Mouse (Mus musculus): ENCODE results near the gene Vmn1r45. TPM values are rescaled to one million over a fixed set of nuclear protein-coding genes. Genes with fewer than 3 reads are reported as not detected.

Vmn1r45 gene
- polyA plus RNA-seq, 1 experiment from 2014 or later = not detected

Other genes with a start within 250 kb of the Vmn1r45 start
- not detected in 2 replicates for gene Vmn1r40, start 233.1 kb downstream of the Vmn1r45 start, polyA plus RNA-seq (2014; fragmentation: Nextera tagmentation; extraction: Ambion mirVana)
- not detected in 2 replicates for gene Vmn1r41, start 199.8 kb downstream of the Vmn1r45 start, polyA plus RNA-seq (2014; fragmentation: Nextera tagmentation; extraction: Ambion mirVana)
- gene Vmn1r42, start 64.2 kb downstream of the Vmn1r45 start, polyA plus RNA-seq (2014; fragmentation: Nextera tagmentation; extraction: Ambion mirVana) = not detected in 2 replicates
- not detected in 2 replicates for gene Vmn1r43, start 64.2 kb downstream of the Vmn1r45 start, polyA plus RNA-seq (2014; fragmentation: Nextera tagmentation; extraction: Ambion mirVana)
- gene Vmn1r44, start 56.9 kb downstream of the Vmn1r45 start, polyA plus RNA-seq (2014; fragmentation: Nextera tagmentation; extraction: Ambion mirVana) = not detected in 2 replicates
- gene Vmn1r46, start 28.7 kb upstream of the Vmn1r45 start, polyA plus RNA-seq (2014; fragmentation: Nextera tagmentation; extraction: Ambion mirVana) = not detected in 2 replicates
- not detected in 2 replicates for gene Vmn1r47, start 75.5 kb upstream of the Vmn1r45 start, polyA plus RNA-seq (2014; fragmentation: Nextera tagmentation; extraction: Ambion mirVana)
- gene Vmn1r48, start 96.2 kb upstream of the Vmn1r45 start, polyA plus RNA-seq (2014; fragmentation: Nextera tagmentation; extraction: Ambion mirVana) = not detected in 2 replicates
- gene Vmn1r49, start 137.9 kb upstream of the Vmn1r45 start, polyA plus RNA-seq (2014; fragmentation: Nextera tagmentation; extraction: Ambion mirVana) = not detected in 2 replicates
- gene Vmn1r50, start 160.8 kb upstream of the Vmn1r45 start, polyA plus RNA-seq (2014; fragmentation: Nextera tagmentation; extraction: Ambion mirVana) = not detected in 2 replicates
- gene Vmn1r51, start 182.0 kb upstream of the Vmn1r45 start, polyA plus RNA-seq (2014; fragmentation: Nextera tagmentation; extraction: Ambion mirVana) = 0.04 TPM in 1 of 2 replicates, not detected in the other
- not detected in 2 replicates for gene Vmn1r52, start 234.2 kb upstream of the Vmn1r45 start, polyA plus RNA-seq (2014; fragmentation: Nextera tagmentation; extraction: Ambion mirVana)

Data from intestine, embryonic 14.5 days (tissue).